Mouse (Mus musculus): Measurements from ENCODE around the gene Nop2. TPM values are rescaled to one million over a fixed set of nuclear protein-coding genes. Genes with fewer than 3 reads are reported as not detected.
A peak's percentile ranks its signal among the peaks of the same experiment; 100 is the strongest.

Nop2 gene
- polyA plus RNA-seq, 1 experiment = 7.8 TPM

DNA sequence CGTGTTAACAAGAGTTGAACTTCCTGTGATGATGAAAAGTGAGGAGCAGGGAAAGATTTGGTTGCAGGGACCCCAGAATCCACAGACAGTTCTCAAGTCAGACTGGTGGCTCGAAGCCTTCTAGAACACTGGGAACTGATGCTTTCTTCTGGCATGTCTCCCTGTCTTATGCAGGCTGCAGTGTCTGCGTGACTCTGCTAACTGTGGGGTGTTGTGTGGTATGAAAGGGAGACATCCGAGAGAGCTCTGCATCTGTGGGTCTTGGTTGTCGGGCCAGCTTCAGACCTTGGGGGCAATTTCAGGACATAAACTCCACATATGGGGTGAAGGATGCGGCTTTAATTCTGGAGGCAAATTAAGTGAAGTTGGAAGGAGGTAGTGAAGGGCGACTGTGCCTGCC, 14.4 kb downstream of the Nop2 start:
- Histone ChIP-seq H3K27me3 (ENCODE audit: control insufficient read depth, insufficient read depth, low read length) (no peaks in the 10 kb centered on the region), H3K4me3 (ENCODE audit: low read depth, low read length) (peak overlapping the region; percentile 24), H3K27ac (ENCODE audit: insufficient read depth, low read depth, low read length) (no peak overlapping the region), H3K36me3 (ENCODE audit: control insufficient read depth, insufficient read depth, low read length) (peaks cover 9% of the 10 kb centered on the region), H3K4me1 (ENCODE audit: control insufficient read depth, insufficient read depth, insufficient read length, low read length) (no peaks in the 10 kb centered on the region; the same call in 1 of the 2 replicates)
- 64% methylated on average over 7 of the region's 7 CpGs for WGBS
- TF ChIP-seq POLR2A (IDR thresholded peaks at IDR 0.05; ENCODE audit: low read depth, low read length) = no peak
- no peak for TF ChIP-seq CTCF (IDR thresholded peaks at IDR 0.05; ENCODE audit: extremely low read depth, insufficient read length, insufficient replicate concordance, low read depth, low read length)

DNA sequence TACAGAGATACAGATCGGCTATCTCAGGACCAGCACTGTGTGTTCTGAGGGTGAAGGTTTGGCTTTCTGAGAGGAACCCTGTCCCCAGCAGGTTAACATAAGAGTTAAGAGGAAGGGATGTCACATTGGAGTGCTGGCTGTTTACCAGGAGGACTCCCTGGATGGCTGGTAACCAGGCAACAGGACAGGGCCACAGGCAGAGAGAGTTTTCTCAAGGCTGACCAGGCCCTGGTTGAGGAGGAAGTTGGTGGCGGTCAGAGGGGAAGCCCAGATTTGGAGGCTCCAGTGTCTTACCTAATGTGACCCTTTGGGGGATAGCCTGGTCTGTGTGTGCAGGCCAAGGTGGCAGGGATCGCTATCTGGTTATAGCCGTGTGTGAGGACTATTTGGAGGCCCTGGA, 15.1 kb downstream of the Nop2 start:
- no peak overlapping the region for H3K27ac ChIP-seq (ENCODE audit: insufficient read depth, low read depth, low read length)
- no peak for TF ChIP-seq POLR2A (IDR thresholded peaks at IDR 0.05; ENCODE audit: low read depth, low read length)
- no peak for TF ChIP-seq CTCF (IDR thresholded peaks at IDR 0.05; ENCODE audit: extremely low read depth, insufficient read length, insufficient replicate concordance, low read depth, low read length)
- H3K27me3 ChIP-seq (ENCODE audit: control insufficient read depth, insufficient read depth, low read length) = no peaks in the 10 kb centered on the region
- H3K4me3 ChIP-seq (ENCODE audit: low read depth, low read length) = no peak overlapping the region
- H3K36me3 ChIP-seq (ENCODE audit: control insufficient read depth, insufficient read depth, low read length) = peaks cover 4% of the 10 kb centered on the region
- 68% methylated on average over 4 of the region's 4 CpGs for WGBS
- H3K4me1 ChIP-seq (ENCODE audit: control insufficient read depth, insufficient read depth, insufficient read length, low read length) = no peaks in the 10 kb centered on the region; the same call in 1 of the 2 replicates

DNA sequence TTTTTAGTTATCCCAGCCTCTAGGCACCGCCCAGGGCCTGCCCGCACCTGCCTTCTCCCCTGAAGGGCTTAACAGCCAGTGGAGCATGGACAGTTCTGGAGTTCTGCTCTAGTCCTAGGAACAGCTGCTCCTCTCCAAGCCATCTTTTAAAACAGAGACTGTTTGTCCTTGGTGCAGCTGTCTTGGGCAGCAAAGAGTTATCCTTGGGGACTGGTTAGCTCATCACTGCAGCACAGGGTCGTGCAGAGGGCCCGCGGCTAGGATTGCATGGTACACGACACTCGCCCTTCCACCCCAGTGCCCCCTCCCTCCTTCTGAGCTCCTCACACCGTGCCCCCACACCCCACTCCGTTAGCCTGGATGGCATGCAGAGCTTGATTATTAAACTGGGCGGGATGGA, 15.6 kb downstream of the Nop2 start:
- H3K4me1 ChIP-seq (ENCODE audit: control insufficient read depth, insufficient read depth, insufficient read length, low read length) = peaks cover under 1% of the 10 kb centered on the region; the same call in 1 of the 2 replicates
- H3K4me3 ChIP-seq (ENCODE audit: low read depth, low read length) = no peak overlapping the region
- 72% methylated on average over 10 of the region's 10 CpGs for WGBS
- no peak overlapping the region for H3K27ac ChIP-seq (ENCODE audit: insufficient read depth, low read depth, low read length)
- TF ChIP-seq CTCF (IDR thresholded peaks at IDR 0.05; ENCODE audit: extremely low read depth, insufficient read length, insufficient replicate concordance, low read depth, low read length) = no peak
- no peak for TF ChIP-seq POLR2A (IDR thresholded peaks at IDR 0.05; ENCODE audit: low read depth, low read length)
- no peaks in the 10 kb centered on the region for H3K27me3 ChIP-seq (ENCODE audit: control insufficient read depth, insufficient read depth, low read length)
- H3K36me3 ChIP-seq (ENCODE audit: control insufficient read depth, insufficient read depth, low read length) = no peaks in the 10 kb centered on the region; the same call in 1 of the 2 replicates

DNA sequence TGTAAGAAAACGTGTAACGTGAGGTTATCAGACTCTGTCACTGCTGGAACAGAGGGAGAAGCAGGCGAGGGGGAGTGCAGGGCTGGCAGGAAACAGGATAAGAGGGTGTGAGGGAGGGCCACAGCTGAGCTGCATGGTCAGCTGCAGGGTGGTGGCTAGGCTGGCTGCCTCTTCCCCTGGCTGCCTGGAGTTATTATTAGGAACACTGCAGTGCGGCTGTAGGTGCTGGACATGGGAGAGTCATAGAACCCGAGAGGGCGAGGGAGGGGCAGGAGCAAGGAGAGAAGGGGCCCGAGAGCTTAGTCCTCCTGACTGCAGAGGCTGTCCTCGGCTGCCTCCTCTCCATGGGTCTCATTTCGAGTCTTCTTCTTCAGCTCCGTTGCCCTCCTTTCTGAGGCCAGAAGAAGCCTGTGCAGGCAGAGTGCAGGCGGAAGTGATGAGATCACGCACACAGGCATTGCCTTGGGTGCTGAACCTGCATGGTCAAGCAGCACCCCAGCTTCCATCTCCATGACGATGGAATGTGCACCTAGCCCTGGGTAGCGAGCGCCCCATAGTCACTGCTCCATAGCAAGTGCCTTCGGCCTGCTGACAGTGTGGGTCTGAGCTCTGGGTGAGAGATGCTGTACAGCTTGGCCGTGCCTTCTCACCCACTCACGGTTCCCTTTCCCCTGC, 16.7 kb downstream of the Nop2 start:
- 60% methylated on average over 18 of the region's 18 CpGs for WGBS
- H3K27me3 ChIP-seq (ENCODE audit: control insufficient read depth, insufficient read depth, low read length) = no peaks in the 10 kb centered on the region
- peaks cover 3% of the 10 kb centered on the region; the same call in 1 of the 2 replicates for H3K4me1 ChIP-seq (ENCODE audit: control insufficient read depth, insufficient read depth, insufficient read length, low read length)
- H3K36me3 ChIP-seq (ENCODE audit: control insufficient read depth, insufficient read depth, low read length) = no peaks in the 10 kb centered on the region; the same call in 1 of the 2 replicates
- TF ChIP-seq CTCF (IDR thresholded peaks at IDR 0.05; ENCODE audit: extremely low read depth, insufficient read length, insufficient replicate concordance, low read depth, low read length) = no peak
- no peak for TF ChIP-seq POLR2A (IDR thresholded peaks at IDR 0.05; ENCODE audit: low read depth, low read length)
- no peak overlapping the region; the same call in 1 of the 2 replicates for H3K27ac ChIP-seq (ENCODE audit: insufficient read depth, low read depth, low read length)
- H3K4me3 ChIP-seq (ENCODE audit: low read depth, low read length) = no peak overlapping the region

DNA sequence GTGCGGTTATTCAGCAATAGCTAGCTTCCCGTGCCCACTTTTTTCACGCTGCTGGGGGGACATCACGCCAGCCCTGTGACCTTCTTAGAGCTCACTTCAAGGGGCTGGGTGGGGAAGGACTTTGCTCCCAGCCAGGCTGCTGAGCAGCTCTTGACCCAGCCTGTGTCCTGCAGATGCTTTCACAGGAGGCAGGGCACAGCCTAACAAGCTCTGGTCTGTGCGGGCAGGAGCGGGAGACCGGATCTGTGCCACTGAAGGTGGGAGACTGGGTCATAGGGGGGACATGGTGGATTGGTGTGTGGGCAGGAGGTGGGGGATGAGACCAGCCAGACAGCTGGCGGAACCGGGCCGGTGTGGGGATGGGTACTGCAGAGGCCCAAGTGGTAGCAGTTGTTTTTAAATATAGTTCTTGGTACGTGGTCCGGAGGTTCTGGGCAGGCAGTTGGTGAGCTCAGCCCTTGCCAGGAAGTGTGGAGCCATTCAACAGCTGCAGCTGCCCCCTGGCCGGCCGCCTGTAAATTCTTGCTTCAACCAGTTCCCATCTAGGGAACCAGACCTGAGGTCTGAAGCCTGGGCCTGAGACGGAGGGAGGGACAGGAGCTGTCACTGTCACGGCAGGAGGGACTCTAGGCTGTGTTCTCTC, 17.3 kb downstream of the Nop2 start:
- Histone ChIP-seq H3K27ac (ENCODE audit: insufficient read depth, low read depth, low read length) (no peak overlapping the region), H3K4me1 (ENCODE audit: control insufficient read depth, insufficient read depth, insufficient read length, low read length) (peaks cover 3% of the 10 kb centered on the region; the same call in 1 of the 2 replicates), H3K27me3 (ENCODE audit: control insufficient read depth, insufficient read depth, low read length) (no peaks in the 10 kb centered on the region), H3K36me3 (ENCODE audit: control insufficient read depth, insufficient read depth, low read length) (no peaks in the 10 kb centered on the region; the same call in 1 of the 2 replicates), H3K4me3 (ENCODE audit: low read depth, low read length) (no peak overlapping the region)
- 77% methylated on average over 16 of the region's 16 CpGs for WGBS
- TF ChIP-seq CTCF (IDR thresholded peaks at IDR 0.05; ENCODE audit: extremely low read depth, insufficient read length, insufficient replicate concordance, low read depth, low read length) (no peak), POLR2A (IDR thresholded peaks at IDR 0.05; ENCODE audit: low read depth, low read length) (no peak)

DNA sequence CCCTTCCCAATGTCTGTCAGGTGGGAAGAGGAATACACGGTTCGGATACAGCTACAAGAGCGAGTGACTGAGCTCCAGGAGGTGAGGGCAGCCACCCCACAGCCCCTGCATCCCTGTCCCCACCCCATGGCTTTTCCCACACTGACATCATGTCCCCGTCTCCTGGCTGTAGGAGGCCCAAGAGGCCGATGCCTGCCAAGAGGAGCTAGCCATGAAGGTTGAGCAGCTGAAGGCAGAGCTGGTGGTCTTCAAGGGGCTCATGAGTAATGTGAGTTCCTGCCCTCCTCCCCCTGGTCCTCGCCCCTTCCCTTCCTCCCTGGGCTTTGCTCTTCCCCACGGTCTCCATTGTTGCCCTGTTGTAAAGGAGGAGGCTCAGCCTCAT, 17.9 kb downstream of the Nop2 start:
- Histone ChIP-seq H3K4me3 (ENCODE audit: low read depth, low read length) (no peak overlapping the region), H3K27ac (ENCODE audit: insufficient read depth, low read depth, low read length) (no peak overlapping the region)
- 74% methylated on average over 7 of the region's 7 CpGs for WGBS

More for the DNA sequence above, 17.9 kb downstream of the Nop2 start:
- no peaks in the 10 kb centered on the region for H3K27me3 ChIP-seq (ENCODE audit: control insufficient read depth, insufficient read depth, low read length)
- H3K4me1 ChIP-seq (ENCODE audit: control insufficient read depth, insufficient read depth, insufficient read length, low read length) = peaks cover 3% of the 10 kb centered on the region; the same call in 1 of the 2 replicates
- no peaks in the 10 kb centered on the region; the same call in 1 of the 2 replicates for H3K36me3 ChIP-seq (ENCODE audit: control insufficient read depth, insufficient read depth, low read length)
- no peak for TF ChIP-seq CTCF (IDR thresholded peaks at IDR 0.05; ENCODE audit: extremely low read depth, insufficient read length, insufficient replicate concordance, low read depth, low read length)
- no peak for TF ChIP-seq POLR2A (IDR thresholded peaks at IDR 0.05; ENCODE audit: low read depth, low read length)

All from small intestine, adult 2 months (tissue).